Mouse (Mus musculus) MEL (cell line): ENCODE data around the gene Sf3b6.

Experiments used
- CTCF ChIP-seq, 3 experiments: IDR thresholded peaks in 2 of 3; conservative IDR thresholded peaks in 1 of 3; 2 replicates each; pipeline ENCODE4 v1.5.1; 2011 to 2012; ENCODE audit warnings: low read length in 3 of 3, low read depth in 2 of 3, mild to moderate bottlenecking in 2 of 3, improper control_type of control experiment in 1 of 3, inconsistent platforms in 1 of 3, mixed read lengths in 1 of 3, moderate library complexity in 1 of 3; ENCODE audit not compliant: control insufficient read depth in 1 of 3, insufficient read depth in 1 of 3, poor library complexity in 1 of 3, severe bottlenecking in 1 of 3
- E2F4 ChIP-seq: IDR thresholded peaks from 2 replicates; pipeline ENCODE4 v1.6.1; 2011; ENCODE audit warnings: low read depth, low read length, improper control_type of control experiment, borderline replicate concordance
- ELF1 ChIP-seq: IDR thresholded peaks from 2 replicates; pipeline ENCODE4 v1.6.1; 2014; ENCODE audit warnings: low read depth, mild to moderate bottlenecking, inconsistent platforms, low read length, improper control_type of control experiment, moderate library complexity
- EP300 ChIP-seq, 2 experiments: IDR thresholded peaks; 2 replicates each; pipeline ENCODE4 v1.6.1; 2011; ENCODE audit warnings: improper control_type of control experiment in 2 of 2, low read length in 2 of 2, low read depth in 1 of 2, mild to moderate bottlenecking in 1 of 2
- HCFC1 ChIP-seq: IDR thresholded peaks from 2 replicates; pipeline ENCODE4 v1.6.1; 2012; ENCODE audit warnings: low read depth, mild to moderate bottlenecking, inconsistent platforms, low read length, improper control_type of control experiment, moderate library complexity
- MXI1 ChIP-seq: IDR thresholded peaks from 2 replicates; pipeline ENCODE4 v1.6.1; 2011; ENCODE audit warnings: mild to moderate bottlenecking, low read depth, low read length, improper control_type of control experiment
- POLR2A ChIP-seq, 2 experiments: IDR thresholded peaks; 2 replicates each; pipeline ENCODE4 v1.6.1; 2011 to 2012; ENCODE audit warnings: low read length in 2 of 2, mild to moderate bottlenecking in 2 of 2, control low read depth in 1 of 2, improper control_type of control experiment in 1 of 2, low read depth in 1 of 2, moderate library complexity in 1 of 2; ENCODE audit not compliant: control insufficient read depth in 1 of 2, insufficient read depth in 1 of 2, poor library complexity in 1 of 2
- POLR2AphosphoS5 ChIP-seq: IDR thresholded peaks from 2 replicates; pipeline ENCODE4 v1.6.1; 2012; ENCODE audit warnings: low read depth, borderline replicate concordance, mild to moderate bottlenecking, inconsistent platforms, low read length, moderate library complexity, mixed read lengths
- SIN3A ChIP-seq: IDR thresholded peaks from 2 replicates; pipeline ENCODE4 v1.6.1; 2012; ENCODE audit warnings: low read length, improper control_type of control experiment, inconsistent platforms
- TCF12 ChIP-seq: IDR thresholded peaks from 2 replicates; pipeline ENCODE4 v1.6.1; 2014; ENCODE audit warnings: low read depth, mild to moderate bottlenecking, inconsistent platforms, low read length, improper control_type of control experiment, moderate library complexity

GRCm38 (mm10) chr12:4777734-4778133 lies 39.6 kb upstream of the Sf3b6 start:
- TF ChIP-seq ELF1 (no peak), POLR2AphosphoS5 (no peak), MXI1 (peak; percentile 40; the same call in 1 of the 2 replicates), POLR2A (IDR thresholded peaks at IDR 0.05; ENCODE audit: control insufficient read depth in 1 of 2, insufficient read depth in 1 of 2, low read depth in 1 of 2, low read length in 2 of 2, poor library complexity in 1 of 2) (no peak), TCF12 (no peak), HCFC1 (no peak), SIN3A (no peak), CTCF (IDR thresholded peaks at IDR 0.05 in 2 of 3, conservative IDR thresholded peaks at IDR 0.05 in 1 of 3; ENCODE audit: control insufficient read depth in 1 of 3, insufficient read depth in 1 of 3, low read depth in 2 of 3, low read length in 3 of 3, poor library complexity in 1 of 3, severe bottlenecking in 1 of 3) (no peak), E2F4 (no peak), EP300 (IDR thresholded peaks at IDR 0.05; ENCODE audit: low read depth in 1 of 2, low read length in 2 of 2) (no peak)
